Mouse (Mus musculus): ENCODE data around the gene Olfr273. TPM values are rescaled to one million over a fixed set of nuclear protein-coding genes. Genes with fewer than 3 reads are reported as not detected.
"Not testable (repeated sequence)": the region's sequence is repeated elsewhere in the genome, so short reads cannot be mapped to it uniquely, and the experiment has no call there.

Gene Olfr273
- total RNA-seq (2017), result not detected in 2 replicates

DNA sequence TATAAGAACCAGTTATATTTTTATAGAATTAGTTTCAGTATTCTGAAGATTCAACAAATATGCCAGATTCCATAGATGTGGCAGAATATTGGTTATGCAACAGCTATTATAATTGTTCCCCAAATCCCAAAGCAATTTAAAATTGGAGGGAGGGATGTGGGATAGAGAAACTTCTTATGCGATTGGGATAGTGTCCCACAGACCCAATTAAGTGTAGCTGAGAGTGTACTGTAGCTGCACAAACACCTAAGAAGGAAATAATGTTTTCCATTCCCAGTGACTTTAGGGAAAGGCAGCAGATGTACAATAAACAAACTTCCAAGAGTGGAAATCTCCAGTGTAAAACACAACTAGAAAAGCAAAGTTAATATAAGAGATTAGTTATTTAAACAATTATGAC, at the start of gene Olfr273:
Gene Olfr273 (minus strand): TSS at position 101 of the 400 bp plus-strand sequence.
- ATAC-seq (replicated peaks; ENCODE audit: low read depth, poor library complexity, severe bottlenecking), result no peak

GRCm38 (mm10) chr4:52864156-52864555, 5.1 kb upstream of the Olfr273 start:
- no peak for ATAC-seq (replicated peaks; ENCODE audit: low read depth, poor library complexity, severe bottlenecking)

DNA sequence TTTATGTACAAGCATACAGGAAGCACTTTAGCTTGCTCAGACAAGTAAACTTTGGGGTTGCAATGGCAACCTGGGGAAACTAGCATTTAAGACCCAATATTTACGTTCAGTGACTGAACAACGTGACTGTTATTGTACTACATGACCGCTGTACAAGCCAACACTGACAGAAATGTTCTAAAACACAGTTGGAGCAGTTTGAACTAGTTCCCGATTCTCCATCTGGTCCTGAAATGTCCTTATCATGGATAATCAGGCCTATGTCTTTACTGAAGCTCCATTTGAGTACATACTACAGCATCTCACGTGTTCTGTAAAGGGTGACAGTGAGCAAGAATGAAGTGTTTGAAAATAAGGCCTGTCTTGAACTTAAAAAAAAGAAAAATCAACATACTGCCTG, 9.4 kb downstream of the Olfr273 start:
- no peak for ATAC-seq (replicated peaks; ENCODE audit: low read depth, poor library complexity, severe bottlenecking)

DNA sequence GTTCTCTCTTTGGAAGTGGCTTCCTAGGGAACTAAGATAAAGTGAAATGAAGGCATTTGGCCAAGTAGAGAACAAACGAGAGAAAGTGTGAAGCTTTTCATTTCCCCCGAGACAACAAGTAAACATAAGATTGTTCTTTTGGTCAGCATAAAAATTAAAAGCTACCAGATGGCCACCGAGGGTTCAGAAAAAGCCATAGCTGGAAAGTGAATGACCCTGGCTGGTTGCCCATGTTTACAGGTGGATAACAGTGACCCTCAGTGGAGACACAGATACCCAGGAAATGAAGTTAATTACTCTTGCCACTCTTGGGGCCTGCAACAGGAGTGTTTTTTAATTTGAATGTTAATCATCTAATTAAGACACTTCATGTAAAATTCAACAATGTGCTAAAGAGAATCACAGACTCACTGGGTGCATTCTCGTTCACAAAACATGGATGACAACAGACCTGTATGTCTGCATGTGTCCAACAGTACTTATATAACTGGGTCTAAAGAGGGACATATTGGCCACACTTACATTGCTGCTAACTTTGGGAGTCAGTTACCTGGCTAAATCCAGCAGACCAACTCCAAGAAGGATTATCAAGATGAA, 9.9 kb downstream of the Olfr273 start:
- no peak for ATAC-seq (replicated peaks; ENCODE audit: low read depth, poor library complexity, severe bottlenecking)

DNA sequence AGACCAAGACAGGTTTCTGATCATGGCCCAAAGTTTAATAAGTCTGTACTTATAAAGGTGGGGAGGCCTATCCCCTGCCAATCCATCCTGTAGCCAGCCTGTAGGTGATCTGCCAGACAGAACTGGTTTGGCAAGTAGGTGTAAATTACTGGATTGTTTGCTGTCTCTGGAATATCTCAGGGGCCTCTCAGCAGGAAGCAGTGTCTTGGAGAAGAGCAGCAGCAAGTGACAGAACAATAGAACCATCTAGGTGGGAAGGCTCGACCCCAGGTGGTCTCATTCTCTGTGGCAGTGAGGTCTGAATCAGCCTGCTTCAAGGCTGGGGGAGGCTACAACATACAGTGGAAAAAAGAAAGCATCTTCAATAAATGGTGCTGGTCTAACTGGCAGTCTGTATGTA, 13.6 kb downstream of the Olfr273 start:
- not testable (repeated sequence) for ATAC-seq (replicated peaks; ENCODE audit: low read depth, poor library complexity, severe bottlenecking)

DNA sequence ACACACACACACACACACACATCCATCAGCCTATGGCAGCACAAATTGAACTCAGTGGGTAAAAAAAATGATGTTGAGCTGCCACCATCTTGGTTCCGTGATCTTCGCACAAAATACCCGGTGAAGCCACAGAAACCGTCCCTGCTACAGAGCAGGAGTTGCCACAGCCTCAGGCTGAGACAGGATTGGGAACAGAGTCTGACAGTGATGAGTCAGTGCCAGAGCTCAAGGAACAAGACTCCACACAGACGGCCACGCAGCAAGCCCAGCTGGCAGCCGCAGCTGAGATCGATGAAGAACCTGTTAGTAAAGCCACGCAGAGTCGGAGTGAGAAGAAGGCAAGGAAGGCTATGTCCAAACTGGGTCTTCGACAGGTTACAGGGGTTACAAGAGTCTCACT, 37.7 kb downstream of the Olfr273 start:
- no peak for ATAC-seq (replicated peaks; ENCODE audit: low read depth, poor library complexity, severe bottlenecking)

- ATAC-seq (replicated peaks; ENCODE audit: low read depth, poor library complexity, severe bottlenecking), result no peak
Measured at GRCm38 (mm10) chr4:52814304-52814703, 44.7 kb downstream of the Olfr273 start, which contains the start of gene Olfr275. Gene Olfr275, plus strand, starts transcription at chr4:52814604.

GRCm38 (mm10) chr4:52811871-52812270, 47.2 kb downstream of the Olfr273 start:
- 0 out of 2 replicates have a peak, but pooled peaks have one; percentile 32 for ATAC-seq (replicated peaks; ENCODE audit: low read depth, poor library complexity, severe bottlenecking)

Other genes with a start within 250 kb of the Olfr273 start
- gene Olfr275, start 44.6 kb downstream of the Olfr273 start, total RNA-seq (2017), result not detected in 2 replicates
- not detected in 2 replicates for gene Olfr272, start 59.9 kb upstream of the Olfr273 start, total RNA-seq (2017)
- not detected in 2 replicates for gene Olfr270, start 105.3 kb upstream of the Olfr273 start, total RNA-seq (2017)
- gene Nipsnap3a, start 130.0 kb upstream of the Olfr273 start, total RNA-seq (2017), result not detected in 2 replicates
- 47.3 and 55.3 TPM in 2 replicates for gene Nipsnap3b, start 152.6 kb upstream of the Olfr273 start, total RNA-seq (2017)